Mouse (Mus musculus) heart, embryonic 14.5 days (tissue): ENCODE data around the gene Ctsw. TPM values are rescaled to one million over a fixed set of nuclear protein-coding genes. Genes with fewer than 3 reads are reported as not detected.

ENCODE experiments used
- ATAC-seq: fragments of 200-750 bp; cut with Nextera tagmentation; 2 replicates; pipeline ENCODE4 v1.8.0; 2017; ENCODE audit warnings: low read depth, moderate TSS enrichment; ENCODE audit not compliant: insufficient number of reproducible peaks, insufficient read depth, low FRiP score
- H3K27ac ChIP-seq, 2 experiments: fragments of 200-500 bp in 1 of 2; fragments of 300-500 bp in 1 of 2; sonication (generic) in 1 of 2; replicated peaks in 1 of 2; 2 replicates each; pipeline ENCODE4 v1.5.1; 2012 to 2014; ENCODE audit warnings: low read depth in 2 of 2, low read length in 2 of 2, control low read depth in 1 of 2, mild to moderate bottlenecking in 1 of 2, mixed read lengths in 1 of 2; ENCODE audit not compliant: control insufficient read depth in 1 of 2, insufficient read depth in 1 of 2
- H3K27me3 ChIP-seq: fragments of 300-500 bp; sonication (generic); 2 replicates; pipeline ENCODE4 v1.6.1; 2014; ENCODE audit warnings: mild to moderate bottlenecking, low read length, control low read depth; ENCODE audit not compliant: control insufficient read depth, insufficient read depth
- H3K36me3 ChIP-seq: fragments of 300-500 bp; sonication (generic); 2 replicates; pipeline ENCODE4 v1.6.1; 2014; ENCODE audit warnings: mild to moderate bottlenecking, control low read depth, low read length, mixed read lengths; ENCODE audit not compliant: control insufficient read depth, insufficient read depth
- H3K4me1 ChIP-seq, 2 experiments: fragments of 200-500 bp in 1 of 2; fragments of 300-500 bp in 1 of 2; sonication (generic) in 1 of 2; 2 replicates each; pipeline ENCODE4 v1.6.1; 2012 to 2014; ENCODE audit warnings: low read length in 2 of 2, control low read depth in 1 of 2, mixed read lengths in 1 of 2; ENCODE audit not compliant: control insufficient read depth in 2 of 2, insufficient read depth in 2 of 2
- H3K4me2 ChIP-seq: fragments of 300-500 bp; sonication (generic); 2 replicates; pipeline ENCODE4 v1.6.1; 2014; ENCODE audit warnings: mild to moderate bottlenecking, low read length
- H3K4me3 ChIP-seq, 2 experiments: fragments of 200-500 bp in 1 of 2; fragments of 300-500 bp in 1 of 2; sonication (generic) in 1 of 2; 2 replicates each; pipeline ENCODE4 v1.5.1; 2012 to 2014; ENCODE audit warnings: low read length in 2 of 2, mild to moderate bottlenecking in 2 of 2, control low read depth in 1 of 2, low read depth in 1 of 2, moderate library complexity in 1 of 2; ENCODE audit not compliant: control insufficient read depth in 1 of 2, insufficient read depth in 1 of 2
- H3K9ac ChIP-seq: fragments of 300-500 bp; sonication (generic); 2 replicates; pipeline ENCODE4 v1.6.1; 2014; ENCODE audit warnings: mild to moderate bottlenecking, low read length
- H3K9me3 ChIP-seq: fragments of 300-500 bp; sonication (generic); 2 replicates; pipeline ENCODE4 v1.6.1; 2016; ENCODE audit warnings: low read length, control low read depth; ENCODE audit not compliant: control insufficient read depth
- WGBS: fragments of 180-500 bp; shearing (Covaris S2); extraction: QIAGEN DNeasy Blood & Tissue Kit; methylation state at CpG from one replicate; pipeline ENCODE4 v1.1.7; 2014; 5-methylcytosine and 5-hydroxymethylcytosine counted together
- polyA plus RNA-seq: library from polyadenylated mRNA; unstranded; fragments of >200 nt; fragmentation: Nextera tagmentation; extraction: Ambion mirVana; gene quantifications from 2 replicates; pipeline ENCODE4 v1.2.1, GENCODE M21; 2014

The Ctsw gene
- polyA plus RNA-seq, 1 experiment from 2014 or later: 1.4 TPM

- no peak for ATAC-seq
- Histone ChIP-seq H3K4me2 (peak overlapping the region; percentile 92), H3K27me3 (no peaks in the 10 kb centered on the region), H3K36me3 (peaks cover 51% of the 10 kb centered on the region), H3K9ac (no peak overlapping the region; the same call in 1 of the 2 replicates), H3K9me3 (no peaks in the 10 kb centered on the region), H3K4me3 (no peak overlapping the region), H3K4me1 (peaks cover 11 to 14% of the 10 kb centered on the region in 2 experiments), H3K27ac (peak overlapping the region in 1 of 2 experiments; percentile 100; a peak in 1 of 4 replicates)
- 77% methylated on average over 4 of the region's 4 CpGs for WGBS
These were observed 18.5 kb upstream of the Ctsw start for GRCm38 (mm10) chr19:5486771-5487170.

GRCm38 (mm10) chr19:5486286-5486685 is 18.0 kb upstream of the Ctsw start:
- Histone ChIP-seq H3K27ac (peak overlapping the region in 1 of 2 experiments; percentile 6; a peak in 1 of 4 replicates), H3K9ac (no peak overlapping the region; the same call in 1 of the 2 replicates), H3K27me3 (no peaks in the 10 kb centered on the region), H3K4me3 (no peak overlapping the region), H3K9me3 (no peaks in the 10 kb centered on the region), H3K36me3 (peaks cover 54% of the 10 kb centered on the region), H3K4me2 (no peak overlapping the region), H3K4me1 (peaks cover 11 to 13% of the 10 kb centered on the region in 2 experiments)
- ATAC-seq: no peak
- 85% methylated on average over 8 of the region's 8 CpGs for WGBS

GRCm38 (mm10) chr19:5485821-5486220 is 17.5 kb upstream of the Ctsw start:
- no peak for ATAC-seq
- H3K9ac ChIP-seq: no peak overlapping the region
- 90% methylated on average over 7 of the region's 7 CpGs for WGBS
- H3K4me3 ChIP-seq: no peak overlapping the region
- H3K4me1 ChIP-seq: peaks cover 11 to 13% of the 10 kb centered on the region in 2 experiments
- no peak overlapping the region for H3K27ac ChIP-seq
- no peaks in the 10 kb centered on the region for H3K9me3 ChIP-seq
- no peak overlapping the region for H3K4me2 ChIP-seq
- peaks cover 58% of the 10 kb centered on the region for H3K36me3 ChIP-seq
- H3K27me3 ChIP-seq: no peaks in the 10 kb centered on the region

GRCm38 (mm10) chr19:5485371-5485770 is 17.1 kb upstream of the Ctsw start:
- H3K4me2 ChIP-seq: no peak overlapping the region
- ATAC-seq: no peak
- WGBS: 90% methylated on average over 8 of the region's 8 CpGs
- peaks cover 11 to 13% of the 10 kb centered on the region in 2 experiments for H3K4me1 ChIP-seq
- no peak overlapping the region for H3K27ac ChIP-seq
- no peak overlapping the region for H3K4me3 ChIP-seq
- H3K9me3 ChIP-seq: no peaks in the 10 kb centered on the region
- H3K36me3 ChIP-seq: peaks cover 63% of the 10 kb centered on the region
- H3K9ac ChIP-seq: no peak overlapping the region
- no peaks in the 10 kb centered on the region for H3K27me3 ChIP-seq

GRCm38 (mm10) chr19:5484496-5484895 is 16.2 kb upstream of the Ctsw start:
- no peak overlapping the region for H3K4me2 ChIP-seq
- no peak for ATAC-seq
- H3K9ac ChIP-seq: no peak overlapping the region
- no peak overlapping the region for H3K27ac ChIP-seq
- H3K9me3 ChIP-seq: no peaks in the 10 kb centered on the region
- WGBS: 79% methylated on average over 5 of the region's 5 CpGs
- peaks cover 9 to 13% of the 10 kb centered on the region in 2 experiments for H3K4me1 ChIP-seq
- H3K27me3 ChIP-seq: no peaks in the 10 kb centered on the region
- H3K36me3 ChIP-seq: peaks cover 71% of the 10 kb centered on the region
- no peak overlapping the region for H3K4me3 ChIP-seq

GRCm38 (mm10) chr19:5483386-5484359 is 15.4 kb upstream of the Ctsw start:
- H3K4me2 ChIP-seq: no peak overlapping the region
- no peak overlapping the region for H3K27ac ChIP-seq
- H3K36me3 ChIP-seq: peaks cover 79% of the 10 kb centered on the region

GRCm38 (mm10) chr19:5481398-5481797 is 13.1 kb upstream of the Ctsw start:
- ATAC-seq: no peak
- no peaks in the 10 kb centered on the region for H3K4me1 ChIP-seq
- H3K36me3 ChIP-seq: peaks cover 96% of the 10 kb centered on the region
- H3K27me3 ChIP-seq: no peaks in the 10 kb centered on the region
- H3K9ac ChIP-seq: no peak overlapping the region
- no peak overlapping the region for H3K4me2 ChIP-seq
- no peak overlapping the region for H3K27ac ChIP-seq
- no peaks in the 10 kb centered on the region for H3K9me3 ChIP-seq
- 88% methylated on average over 10 of the region's 10 CpGs for WGBS
- no peak overlapping the region for H3K4me3 ChIP-seq

More at GRCm38 (mm10) chr19:5483386-5484359, 15.4 kb upstream of the Ctsw start:
- peaks cover 5 to 13% of the 10 kb centered on the region in 2 experiments for H3K4me1 ChIP-seq
- WGBS: 91% methylated on average over 19 of the region's 19 CpGs
- no peak overlapping the region for H3K9ac ChIP-seq
- no peaks in the 10 kb centered on the region for H3K27me3 ChIP-seq
- H3K9me3 ChIP-seq: no peaks in the 10 kb centered on the region
- no peak overlapping the region for H3K4me3 ChIP-seq
- no peak for ATAC-seq
